Mouse (Mus musculus) embryonic fibroblast, embryonic 13.5 days (primary cell): ENCODE results near the gene Cnrip1.

Experiments used
- CTCF ChIP-seq: IDR thresholded peaks from 2 replicates; pipeline ENCODE4 v1.5.1; 2011; ENCODE audit warnings: mild to moderate bottlenecking, control low read depth, low read length, moderate library complexity, borderline replicate concordance; ENCODE audit not compliant: insufficient read depth
- POLR2A ChIP-seq: IDR thresholded peaks from 2 replicates; pipeline ENCODE4 v1.6.1; 2011; ENCODE audit warnings: low read depth, mild to moderate bottlenecking, control low read depth, low read length, moderate library complexity

GRCm38 (mm10) chr11:17112419-17113090 is 61.2 kb downstream of the Cnrip1 start:
- TF ChIP-seq CTCF, result no peak
- TF ChIP-seq POLR2A, result no peak
